Mouse (Mus musculus) kidney, embryonic 16.5 days (tissue): ENCODE measurements around the gene Cabp2. TPM values are rescaled to one million over a fixed set of nuclear protein-coding genes. Genes with fewer than 3 reads are reported as not detected.
"Not testable (repeated sequence)": the region's sequence is repeated elsewhere in the genome, so short reads cannot be mapped to it uniquely, and the experiment has no call there.

ENCODE experiments used
- ATAC-seq: fragments of 200-750 bp; cut with Nextera tagmentation; 2 replicates; pipeline ENCODE4 v1.8.0; 2017; ENCODE audit warnings: moderate TSS enrichment; ENCODE audit not compliant: low FRiP score, low TSS enrichment
- H3K27ac ChIP-seq: fragments of 300-500 bp; sonication (generic); 2 replicates; pipeline ENCODE4 v1.5.1; 2014; ENCODE audit warnings: low read length
- H3K27me3 ChIP-seq: fragments of 300-500 bp; sonication (generic); 2 replicates; pipeline ENCODE4 v1.6.1; 2014; ENCODE audit warnings: low read length, control low read depth, mixed read lengths; ENCODE audit not compliant: insufficient read depth
- H3K36me3 ChIP-seq: fragments of 300-500 bp; sonication (generic); 2 replicates; pipeline ENCODE4 v1.6.1; 2014; ENCODE audit warnings: low read length, control low read depth, mixed read lengths; ENCODE audit not compliant: insufficient read depth
- H3K4me1 ChIP-seq: fragments of 300-500 bp; sonication (generic); 2 replicates; pipeline ENCODE4 v1.6.1; 2014; ENCODE audit warnings: low read length, control low read depth, mixed read lengths; ENCODE audit not compliant: insufficient read depth
- H3K4me2 ChIP-seq: fragments of 300-500 bp; sonication (generic); replicated peaks from 2 replicates; pipeline ENCODE4 v1.6.1; 2014; ENCODE audit warnings: low read depth, low read length
- H3K4me3 ChIP-seq: fragments of 300-500 bp; sonication (generic); 2 replicates; pipeline ENCODE4 v1.5.1; 2014; ENCODE audit warnings: mild to moderate bottlenecking, low read length
- H3K9ac ChIP-seq: fragments of 300-500 bp; sonication (generic); replicated peaks from 2 replicates; pipeline ENCODE4 v1.6.1; 2014; ENCODE audit warnings: low read length
- H3K9me3 ChIP-seq: fragments of 300-500 bp; sonication (generic); 2 replicates; pipeline ENCODE4 v1.6.1; 2016; ENCODE audit warnings: low read length, control low read depth
- WGBS: fragments of 180-500 bp; shearing (Covaris S2); extraction: QIAGEN DNeasy Blood & Tissue Kit; methylation state at CpG from one replicate; pipeline ENCODE4 v1.1.7; 2014; 5-methylcytosine and 5-hydroxymethylcytosine counted together
- polyA plus RNA-seq: library from polyadenylated mRNA; unstranded; fragments of >200 nt; fragmentation: Nextera tagmentation; extraction: Ambion mirVana; gene quantifications from 2 replicates; pipeline ENCODE4 v1.2.1, GENCODE M21; 2015

The Cabp2 gene
- polyA plus RNA-seq, 1 experiment from 2014 or later: 0.21 TPM

GRCm38 (mm10) chr19:4125741-4126696, 44.6 kb downstream of the Cabp2 start, which contains the start of gene Aip:
Gene Aip (minus strand): TSS chr19:4125858.
- peaks cover 16% of the 10 kb centered on the region for H3K36me3 ChIP-seq
- peaks cover 20% of the 10 kb centered on the region for H3K4me1 ChIP-seq
- peak within 1 kb of the TSS; percentile 87 for H3K9ac ChIP-seq
- peak within 1 kb of the TSS; percentile 62 for H3K4me2 ChIP-seq
- WGBS: under 1% methylated on average over 58 of the region's 64 CpGs
- no peaks in the 10 kb centered on the region for H3K9me3 ChIP-seq
- ATAC-seq: peak; percentile 96
- H3K4me3 ChIP-seq: peak within 1 kb of the TSS; percentile 70
- no peaks in the 10 kb centered on the region for H3K27me3 ChIP-seq
- peak within 1 kb of the TSS; percentile 57 for H3K27ac ChIP-seq

GRCm38 (mm10) chr19:4126759-4127495, 45.5 kb downstream of the Cabp2 start:
- peak overlapping the region; percentile 62 for H3K4me2 ChIP-seq
- WGBS: 35% methylated on average over 7 of the region's 7 CpGs
- H3K4me3 ChIP-seq: peak overlapping the region; percentile 70
- no peak for ATAC-seq
- H3K9me3 ChIP-seq: no peaks in the 10 kb centered on the region
- peak overlapping the region; percentile 87 for H3K9ac ChIP-seq
- H3K4me1 ChIP-seq: peaks cover 20% of the 10 kb centered on the region
- H3K36me3 ChIP-seq: peaks cover 24% of the 10 kb centered on the region
- no peaks in the 10 kb centered on the region for H3K27me3 ChIP-seq
- H3K27ac ChIP-seq: no peak overlapping the region

- Histone ChIP-seq H3K4me1 (peaks cover 20% of the 10 kb centered on the region), H3K36me3 (peaks cover 34% of the 10 kb centered on the region), H3K4me2 (no peak overlapping the region), H3K9ac (no peak overlapping the region), H3K9me3 (no peaks in the 10 kb centered on the region), H3K27me3 (no peaks in the 10 kb centered on the region), H3K4me3 (no peak overlapping the region), H3K27ac (no peak overlapping the region)
- no peak for ATAC-seq
- 92% methylated on average over 7 of the region's 7 CpGs for WGBS
These were observed 48.1 kb downstream of the Cabp2 start for GRCm38 (mm10) chr19:4129462-4129861.

GRCm38 (mm10) chr19:4130106-4130505, 48.7 kb downstream of the Cabp2 start:
- no peak for ATAC-seq
- H3K36me3 ChIP-seq: peaks cover 34% of the 10 kb centered on the region
- no peaks in the 10 kb centered on the region for H3K27me3 ChIP-seq
- H3K4me2 ChIP-seq: no peak overlapping the region
- 67% methylated on average over 4 of the region's 4 CpGs for WGBS
- peaks cover 13% of the 10 kb centered on the region for H3K4me1 ChIP-seq
- no peak overlapping the region for H3K4me3 ChIP-seq
- no peak overlapping the region for H3K9ac ChIP-seq
- no peaks in the 10 kb centered on the region for H3K9me3 ChIP-seq
- no peak overlapping the region for H3K27ac ChIP-seq

- Histone ChIP-seq H3K9me3 (no peaks in the 10 kb centered on the region), H3K4me1 (peaks cover 12% of the 10 kb centered on the region), H3K4me3 (no peak overlapping the region), H3K27ac (no peak overlapping the region), H3K9ac (no peak overlapping the region), H3K27me3 (no peaks in the 10 kb centered on the region), H3K4me2 (no peak overlapping the region), H3K36me3 (peaks cover 34% of the 10 kb centered on the region)
- ATAC-seq: no peak
- WGBS: 87% methylated on average over 5 of the region's 5 CpGs
These were observed 49.7 kb downstream of the Cabp2 start for GRCm38 (mm10) chr19:4131075-4131474.

- Histone ChIP-seq H3K36me3 (peaks cover 34% of the 10 kb centered on the region), H3K9ac (no peak overlapping the region), H3K4me3 (no peak overlapping the region), H3K27ac (no peak overlapping the region), H3K4me2 (no peak overlapping the region), H3K27me3 (no peaks in the 10 kb centered on the region), H3K9me3 (no peaks in the 10 kb centered on the region), H3K4me1 (peaks cover 7% of the 10 kb centered on the region)
- ATAC-seq: no peak
- WGBS: 79% methylated on average over 2 of the region's 2 CpGs
These were observed 50.4 kb downstream of the Cabp2 start for GRCm38 (mm10) chr19:4131768-4132167.

GRCm38 (mm10) chr19:4134354-4134753, 53.0 kb downstream of the Cabp2 start:
- Histone ChIP-seq H3K9me3 (no peaks in the 10 kb centered on the region), H3K4me1 (no peaks in the 10 kb centered on the region), H3K4me2 (no peak overlapping the region), H3K9ac (no peak overlapping the region), H3K4me3 (no peak overlapping the region), H3K27ac (no peak overlapping the region), H3K36me3 (peaks cover 21% of the 10 kb centered on the region), H3K27me3 (no peaks in the 10 kb centered on the region)
- 88% methylated on average over 4 of the region's 4 CpGs for WGBS
- no peak for ATAC-seq

- not testable (repeated sequence) for H3K9ac ChIP-seq, H3K9me3 ChIP-seq, H3K4me2 ChIP-seq, ATAC-seq, H3K4me1 ChIP-seq, H3K27ac ChIP-seq, H3K4me3 ChIP-seq, H3K27me3 ChIP-seq
- peaks cover 19% of the 10 kb centered on the region for H3K36me3 ChIP-seq
- WGBS: 77% methylated on average over 6 of the region's 6 CpGs
These were observed 54.0 kb downstream of the Cabp2 start for GRCm38 (mm10) chr19:4135229-4135962.

- WGBS: 12% methylated on average over 8 of the region's 8 CpGs
- peaks cover 18% of the 10 kb centered on the region for H3K36me3 ChIP-seq
- ATAC-seq, H3K9me3 ChIP-seq, H3K27ac ChIP-seq, H3K4me1 ChIP-seq, H3K9ac ChIP-seq, H3K27me3 ChIP-seq, H3K4me2 ChIP-seq, H3K4me3 ChIP-seq: not testable (repeated sequence)
These were observed 54.6 kb downstream of the Cabp2 start for GRCm38 (mm10) chr19:4135963-4136345.
